Mouse (Mus musculus): ENCODE data around the gene Atrip. TPM values are rescaled to one million over a fixed set of nuclear protein-coding genes. Genes with fewer than 3 reads are reported as not detected.

The Atrip gene
- total and polyA plus RNA-seq, 2 experiments = 5.1 to 10.3 TPM

GRCm38 (mm10) chr9:109068095-109068735, 5.7 kb downstream of the Atrip start:
- Histone ChIP-seq H3K4me1 (ENCODE audit: control insufficient read depth, insufficient read depth, low read length) (peaks cover 3% of the 10 kb centered on the region), H3K36me3 (ENCODE audit: control insufficient read depth, insufficient read depth, low read length) (peaks cover 32% of the 10 kb centered on the region), H3K79me2 (ENCODE audit: control insufficient read depth, insufficient read depth, low read length) (peaks cover 7% of the 10 kb centered on the region), H3K27ac (replicated peaks; ENCODE audit: insufficient read depth, low read depth, low read length) (no peak overlapping the region), H3K9ac (ENCODE audit: low read depth, low read length) (no peak overlapping the region), H3K4me3 (ENCODE audit: insufficient read depth, low read depth, low read length) (no peak overlapping the region), H3K27me3 (ENCODE audit: control insufficient read depth, insufficient read depth, low read length) (no peaks in the 10 kb centered on the region)
- TF ChIP-seq CTCF (IDR thresholded peaks at IDR 0.05; ENCODE audit: low read depth, low read length) = no peak
- no peak for TF ChIP-seq POLR2A (IDR thresholded peaks at IDR 0.05; ENCODE audit: extremely low read depth, insufficient read depth, low read length)
- peak; percentile 40 for DNase-seq (ENCODE audit: extremely low read depth, low read depth, low spot score)
- 94% methylated on average over 3 of the region's 3 CpGs for WGBS

- peaks cover 8% of the 10 kb centered on the region; the same call in 1 of the 2 replicates for H3K79me2 ChIP-seq (ENCODE audit: control insufficient read depth, insufficient read depth, low read length)
- H3K27ac ChIP-seq (replicated peaks; ENCODE audit: insufficient read depth, low read depth, low read length) = no peak overlapping the region
- no peak overlapping the region for H3K4me3 ChIP-seq (ENCODE audit: insufficient read depth, low read depth, low read length)
- no peak for DNase-seq (ENCODE audit: extremely low read depth, low read depth, low spot score)
- TF ChIP-seq POLR2A (IDR thresholded peaks at IDR 0.05; ENCODE audit: extremely low read depth, insufficient read depth, low read length) = no peak
- TF ChIP-seq CTCF (IDR thresholded peaks at IDR 0.05; ENCODE audit: low read depth, low read length) = no peak
- WGBS = 91% methylated on average over 5 of the region's 5 CpGs
- H3K4me1 ChIP-seq (ENCODE audit: control insufficient read depth, insufficient read depth, low read length) = peaks cover 7% of the 10 kb centered on the region
- peaks cover 7% of the 10 kb centered on the region; the same call in 1 of the 2 replicates for H3K36me3 ChIP-seq (ENCODE audit: control insufficient read depth, insufficient read depth, low read length)
- H3K9ac ChIP-seq (ENCODE audit: low read depth, low read length) = no peak overlapping the region
- H3K27me3 ChIP-seq (ENCODE audit: control insufficient read depth, insufficient read depth, low read length) = no peaks in the 10 kb centered on the region
Observed at GRCm38 (mm10) chr9:109060898-109061295, 13.0 kb downstream of the Atrip start.

GRCm38 (mm10) chr9:109060184-109060897, 13.6 kb downstream of the Atrip start:
- H3K79me2 ChIP-seq (ENCODE audit: control insufficient read depth, insufficient read depth, low read length) = peaks cover 11% of the 10 kb centered on the region; the same call in 1 of the 2 replicates
- DNase-seq (ENCODE audit: extremely low read depth, low read depth, low spot score) = no peak
- no peak overlapping the region for H3K4me3 ChIP-seq (ENCODE audit: insufficient read depth, low read depth, low read length)
- H3K36me3 ChIP-seq (ENCODE audit: control insufficient read depth, insufficient read depth, low read length) = peaks cover 2% of the 10 kb centered on the region; the same call in 1 of the 2 replicates
- peaks cover 9% of the 10 kb centered on the region for H3K4me1 ChIP-seq (ENCODE audit: control insufficient read depth, insufficient read depth, low read length)
- H3K27me3 ChIP-seq (ENCODE audit: control insufficient read depth, insufficient read depth, low read length) = no peaks in the 10 kb centered on the region
- 88% methylated on average over 16 of the region's 16 CpGs for WGBS
- no peak for TF ChIP-seq CTCF (IDR thresholded peaks at IDR 0.05; ENCODE audit: low read depth, low read length)
- TF ChIP-seq POLR2A (IDR thresholded peaks at IDR 0.05; ENCODE audit: extremely low read depth, insufficient read depth, low read length) = no peak
- H3K9ac ChIP-seq (ENCODE audit: low read depth, low read length) = no peak overlapping the region
- H3K27ac ChIP-seq (replicated peaks; ENCODE audit: insufficient read depth, low read depth, low read length) = no peak overlapping the region

- peak within 1 kb of the TSS; percentile 50 for H3K4me3 ChIP-seq (ENCODE audit: insufficient read depth, low read depth, low read length)
- H3K79me2 ChIP-seq (ENCODE audit: control insufficient read depth, insufficient read depth, low read length) = peaks cover 11% of the 10 kb centered on the region; the same call in 1 of the 2 replicates
- TF ChIP-seq CTCF (IDR thresholded peaks at IDR 0.05; ENCODE audit: low read depth, low read length) (peak; percentile 98), POLR2A (IDR thresholded peaks at IDR 0.05; ENCODE audit: extremely low read depth, insufficient read depth, low read length) (peak; percentile 90)
- H3K9ac ChIP-seq (ENCODE audit: low read depth, low read length) = peak within 1 kb of the TSS; percentile 68
- peaks cover 12% of the 10 kb centered on the region for H3K4me1 ChIP-seq (ENCODE audit: control insufficient read depth, insufficient read depth, low read length)
- H3K36me3 ChIP-seq (ENCODE audit: control insufficient read depth, insufficient read depth, low read length) = no peaks in the 10 kb centered on the region
- WGBS = 2% methylated on average over 15 of the region's 15 CpGs
- no peaks in the 10 kb centered on the region for H3K27me3 ChIP-seq (ENCODE audit: control insufficient read depth, insufficient read depth, low read length)
- peak; percentile 90 for DNase-seq (ENCODE audit: extremely low read depth, low read depth, low spot score)
- H3K27ac ChIP-seq (replicated peaks; ENCODE audit: insufficient read depth, low read depth, low read length) = peak within 1 kb of the TSS; percentile 82
Observed at GRCm38 (mm10) chr9:109059136-109059903, 14.6 kb downstream of the Atrip start, which contains the start of gene Trex1. TSS of gene Trex1 (minus strand) at chr9:109059734.

- Histone ChIP-seq H3K4me3 (ENCODE audit: insufficient read depth, low read depth, low read length) (peak overlapping the region; percentile 31), H3K4me1 (ENCODE audit: control insufficient read depth, insufficient read depth, low read length) (peaks cover 12% of the 10 kb centered on the region), H3K79me2 (ENCODE audit: control insufficient read depth, insufficient read depth, low read length) (peaks cover 11% of the 10 kb centered on the region; the same call in 1 of the 2 replicates), H3K27me3 (ENCODE audit: control insufficient read depth, insufficient read depth, low read length) (no peaks in the 10 kb centered on the region), H3K9ac (ENCODE audit: low read depth, low read length) (peak overlapping the region; percentile 68), H3K27ac (replicated peaks; ENCODE audit: insufficient read depth, low read depth, low read length) (peak overlapping the region; percentile 41), H3K36me3 (ENCODE audit: control insufficient read depth, insufficient read depth, low read length) (no peaks in the 10 kb centered on the region)
- 86% methylated on average over 19 of the region's 19 CpGs for WGBS
- TF ChIP-seq POLR2A (IDR thresholded peaks at IDR 0.05; ENCODE audit: extremely low read depth, insufficient read depth, low read length) (no peak), CTCF (IDR thresholded peaks at IDR 0.05; ENCODE audit: low read depth, low read length) (no peak)
- no peak for DNase-seq (ENCODE audit: extremely low read depth, low read depth, low spot score)
Observed at GRCm38 (mm10) chr9:109058006-109058765, 15.7 kb downstream of the Atrip start.

Measured in liver, adult 2 months (tissue).